Mouse (Mus musculus): ENCODE measurements around the gene Wrap53.
"Not testable (repeated sequence)": the region's sequence is repeated elsewhere in the genome, so short reads cannot be mapped to it uniquely, and the experiment has no call there.

Gene Wrap53

DNA sequence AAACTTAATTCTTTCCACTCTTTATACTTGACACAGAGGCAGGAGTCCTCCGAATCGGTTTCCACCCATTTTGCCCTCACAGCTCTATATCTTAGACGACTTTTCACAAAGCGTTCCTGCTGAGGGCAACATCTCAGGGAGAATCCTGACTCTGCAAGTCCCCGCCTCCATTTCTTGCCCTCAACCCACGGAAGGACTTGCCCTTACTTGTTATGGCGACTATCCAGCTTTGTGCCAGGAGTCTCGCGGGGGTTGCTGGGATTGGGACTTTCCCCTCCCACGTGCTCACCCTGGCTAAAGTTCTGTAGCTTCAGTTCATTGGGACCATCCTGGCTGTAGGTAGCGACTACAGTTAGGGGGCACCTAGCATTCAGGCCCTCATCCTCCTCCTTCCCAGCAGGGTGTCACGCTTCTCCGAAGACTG, at the start of gene Wrap53, which contains the start of gene Trp53:
TSS of gene Wrap53 (minus strand) at position 165 of the 424 bp plus-strand sequence.
TSS of gene Trp53 (plus strand) at position 269 of the 424 bp plus-strand sequence.
- peak; percentile 97 for DNase-seq (ENCODE audit: low read depth)

DNA sequence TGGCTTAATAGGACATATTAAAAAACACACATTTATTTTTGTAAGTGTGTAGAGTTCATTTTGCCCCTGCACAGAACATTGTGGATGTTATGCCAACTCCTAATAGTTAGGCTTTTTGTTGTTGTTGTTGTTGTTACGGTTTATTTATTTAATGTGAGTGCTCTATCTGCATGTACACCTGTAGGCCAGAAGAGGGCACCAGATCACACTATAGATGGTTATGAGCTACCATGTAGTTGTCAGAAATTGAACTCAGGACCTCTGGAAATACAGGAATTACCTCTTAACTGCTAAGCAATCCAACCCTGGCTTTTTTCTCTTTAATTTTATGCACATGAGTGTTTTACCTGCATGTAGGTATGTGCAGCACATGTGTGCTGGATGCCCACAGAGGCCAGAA, 49.7 kb upstream of the Wrap53 start:
- DNase-seq (ENCODE audit: low read depth): peak; percentile 69

DNA sequence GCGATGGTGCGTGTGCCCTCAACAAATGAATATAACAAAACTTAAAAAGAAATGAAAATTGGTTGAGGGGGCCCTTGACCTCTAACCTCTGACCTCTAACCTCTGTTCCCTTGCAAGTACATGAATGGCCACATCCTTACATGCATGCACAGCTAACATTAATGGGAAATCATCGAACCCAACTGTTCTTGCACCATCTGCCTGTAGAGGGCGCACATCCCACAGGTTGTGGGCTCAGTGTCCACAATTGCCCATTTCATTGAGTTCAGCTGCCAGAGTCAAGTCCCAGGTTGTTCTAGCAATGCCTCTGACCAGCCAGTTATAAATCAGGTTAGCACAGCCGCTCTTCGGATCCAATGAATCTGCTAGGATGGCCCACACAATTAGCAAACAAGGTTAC, 48.2 kb upstream of the Wrap53 start:
- peak; percentile 87 for DNase-seq (ENCODE audit: low read depth)

DNA sequence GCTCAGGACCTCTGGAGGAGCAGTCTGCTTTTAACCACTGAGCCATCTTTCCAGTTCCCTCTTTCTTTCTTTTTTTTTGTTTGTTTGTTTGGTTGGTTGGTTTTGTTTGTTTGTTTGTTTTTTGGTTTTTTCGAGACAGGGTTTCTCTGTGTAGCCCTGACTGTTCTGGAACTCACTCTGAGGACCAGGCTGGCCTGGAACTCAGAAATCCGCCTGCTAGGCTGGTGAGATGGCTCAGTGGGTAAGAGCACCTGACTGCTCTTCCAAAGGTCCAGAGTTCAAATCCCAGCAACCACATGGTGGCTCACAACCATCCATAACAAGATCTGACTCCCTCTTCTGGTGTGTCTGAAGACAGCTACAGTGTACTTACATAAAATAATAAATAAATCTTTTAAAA, 44.3 kb upstream of the Wrap53 start:
- not testable (repeated sequence) for DNase-seq (ENCODE audit: low read depth)

DNA sequence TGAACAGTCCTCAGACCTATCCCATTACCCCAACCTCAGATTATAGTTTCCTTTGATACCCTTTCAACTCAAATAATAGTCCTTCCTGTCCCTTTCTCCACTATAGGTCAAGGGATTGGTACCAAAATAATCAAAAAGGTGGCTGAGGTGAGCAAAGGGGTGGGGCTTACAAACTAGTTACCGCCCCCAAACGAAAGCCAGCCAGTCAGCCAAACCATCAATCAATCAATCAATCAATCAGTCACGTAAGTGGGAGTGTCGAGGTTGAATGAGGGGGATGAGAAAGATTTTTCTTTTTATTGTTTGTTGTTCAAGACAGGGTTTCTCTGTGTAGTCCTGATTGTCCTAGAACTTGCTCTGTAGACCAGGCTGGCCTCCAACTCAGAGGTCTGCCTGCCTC, 43.0 kb upstream of the Wrap53 start:
- no peak for DNase-seq (ENCODE audit: low read depth)

DNA sequence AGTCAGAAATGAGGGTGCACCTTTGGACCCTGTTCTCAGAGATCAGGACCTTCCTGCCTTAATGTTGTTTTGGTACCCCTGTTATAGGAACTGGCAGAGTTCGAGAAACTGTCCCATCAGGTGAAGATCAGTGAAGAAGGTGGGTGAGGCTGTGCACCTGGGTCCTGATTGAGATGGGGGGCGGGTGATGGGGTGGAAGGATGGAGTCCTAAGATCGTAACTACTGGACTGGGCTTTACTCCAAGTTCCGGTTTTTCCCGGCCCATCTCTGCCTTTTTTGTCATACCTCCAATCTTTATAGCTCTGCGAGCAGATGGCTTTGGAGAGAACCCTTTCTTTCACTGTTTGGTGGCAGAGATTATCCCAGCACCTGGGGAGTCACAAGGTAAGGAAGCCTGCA, 42.4 kb upstream of the Wrap53 start:
- DNase-seq (ENCODE audit: low read depth): no peak

DNA sequence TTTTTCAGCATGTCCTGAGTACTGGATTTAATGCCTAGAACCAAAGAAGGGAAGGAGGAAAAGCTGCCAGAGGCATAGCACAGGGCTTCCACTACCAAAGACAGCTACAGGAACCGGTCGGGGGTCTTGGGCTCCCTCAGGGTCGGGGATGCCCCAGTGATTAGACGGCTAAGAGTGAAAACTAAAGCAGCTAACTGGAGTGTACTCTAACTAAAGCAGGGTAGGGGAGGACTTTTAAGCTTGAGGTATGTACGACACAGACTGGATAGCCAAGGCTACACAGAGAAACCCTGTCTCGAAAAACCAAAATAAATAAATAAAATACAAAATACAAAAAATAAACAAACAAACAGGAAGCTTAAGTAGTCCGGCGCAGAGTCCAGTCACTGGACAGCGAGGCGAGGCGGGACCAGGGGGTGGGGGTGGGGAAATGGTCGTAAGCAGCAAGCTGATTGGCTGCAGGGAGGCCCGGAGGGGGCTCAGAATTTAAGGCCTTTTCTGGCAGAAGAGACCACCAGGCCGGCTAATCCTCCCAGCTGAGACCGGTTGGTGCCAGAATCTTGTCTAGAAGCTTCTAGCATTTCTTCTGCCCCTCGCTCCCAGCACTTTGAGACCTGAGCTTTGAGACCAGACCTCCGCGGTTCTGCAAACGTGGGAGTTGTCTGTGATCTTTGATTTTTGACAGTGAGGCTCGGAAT, 41.7 kb upstream of the Wrap53 start, which contains the start of gene Sat2:
TSS of gene Sat2 (plus strand) at position 454 of the 698 bp plus-strand sequence.
- DNase-seq (ENCODE audit: low read depth): no peak

DNA sequence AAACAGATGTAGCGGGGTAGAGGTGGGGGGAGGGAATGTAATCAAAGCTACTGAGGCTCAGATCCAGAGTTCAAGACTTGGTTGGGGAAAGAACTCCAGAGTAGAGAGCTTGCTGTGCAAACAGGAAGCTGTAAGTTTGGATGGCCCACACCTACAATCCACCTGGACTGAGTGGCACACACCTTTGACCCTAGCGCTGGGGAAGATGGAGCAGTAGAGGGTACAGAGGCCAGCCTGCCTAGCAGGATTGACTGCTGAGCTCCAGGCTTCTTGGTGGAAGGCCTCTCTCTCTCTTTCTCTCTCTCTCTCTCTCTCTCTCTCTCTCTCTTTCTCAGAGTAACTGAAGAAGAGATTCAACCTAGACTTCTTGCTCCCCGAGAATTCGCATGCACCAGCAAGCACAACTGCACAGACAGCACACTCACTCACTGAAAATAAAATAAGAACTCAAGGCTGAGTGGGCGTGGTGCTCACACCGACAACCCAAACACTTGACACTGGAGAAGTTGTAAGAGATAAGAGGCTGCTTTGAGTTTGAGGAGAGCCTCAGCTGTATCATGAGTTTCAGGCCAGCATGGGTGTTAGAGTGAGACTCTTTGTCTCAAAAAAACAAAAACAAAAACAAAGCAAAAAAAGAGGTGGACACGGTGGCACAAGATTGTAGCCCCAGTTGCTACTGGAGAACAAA, 40.5 kb upstream of the Wrap53 start:
- no peak for DNase-seq (ENCODE audit: low read depth)

DNA sequence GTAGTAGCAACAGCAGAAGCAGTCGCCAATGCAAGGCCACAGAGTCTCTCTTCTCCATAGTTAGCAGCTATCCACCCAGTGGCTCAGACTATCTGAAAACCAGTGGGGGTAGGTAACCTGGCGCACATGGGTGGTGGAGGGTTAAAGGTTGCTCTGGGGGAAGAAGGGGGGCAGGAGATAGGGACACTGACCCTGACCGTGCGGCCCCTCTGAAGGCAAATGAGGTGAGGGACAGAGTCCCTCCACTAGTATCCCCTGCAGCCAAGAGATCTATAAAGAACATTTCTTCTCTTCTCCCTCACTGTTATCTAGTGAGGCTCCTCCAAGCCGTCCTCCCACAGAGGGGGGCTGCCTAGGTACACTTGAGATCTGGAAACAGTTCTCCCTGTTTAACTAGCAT, 37.8 kb upstream of the Wrap53 start, which contains the start of gene Shbg:
TSS of gene Shbg (minus strand) at position 101 of the 400 bp plus-strand sequence.
- no peak for DNase-seq (ENCODE audit: low read depth)

DNA sequence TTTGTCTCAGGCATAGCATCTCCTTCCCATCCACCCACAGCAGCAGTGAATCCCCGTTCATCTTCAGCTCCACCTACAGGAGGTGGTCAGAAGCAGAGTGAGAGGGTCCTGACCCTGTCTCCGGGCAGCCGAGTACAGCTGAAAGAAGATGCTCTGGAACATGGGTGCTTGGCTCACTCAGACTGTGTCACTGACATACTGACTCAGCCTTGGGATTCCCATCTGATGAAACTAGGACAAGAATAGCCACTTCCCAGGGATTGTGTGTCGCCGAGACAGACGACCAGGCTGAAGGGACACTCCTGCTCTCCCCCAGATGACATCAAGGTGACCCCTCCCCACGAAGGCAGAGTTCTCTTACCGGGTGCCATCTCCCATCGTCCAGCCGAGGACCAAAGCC, 36.7 kb upstream of the Wrap53 start:
- DNase-seq (ENCODE audit: low read depth): no peak

DNA sequence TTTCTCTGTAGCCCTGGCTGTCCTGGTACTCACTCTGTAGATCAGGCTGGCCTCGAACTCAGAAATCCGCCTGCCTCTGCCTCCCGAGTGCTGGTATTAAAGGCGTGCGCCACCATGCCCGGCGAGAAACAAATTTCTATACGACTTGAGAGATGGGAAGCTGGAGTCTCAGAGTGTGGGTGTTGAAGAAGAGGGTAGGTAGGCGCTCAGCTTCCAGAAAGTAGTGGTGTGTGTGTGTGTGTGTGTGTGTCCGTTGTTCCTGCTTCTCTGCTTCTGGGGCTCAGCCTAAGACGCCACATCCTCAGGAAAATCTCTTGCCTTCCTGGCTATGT, 34.2 kb upstream of the Wrap53 start:
- not testable (repeated sequence) for DNase-seq (ENCODE audit: low read depth)

DNA sequence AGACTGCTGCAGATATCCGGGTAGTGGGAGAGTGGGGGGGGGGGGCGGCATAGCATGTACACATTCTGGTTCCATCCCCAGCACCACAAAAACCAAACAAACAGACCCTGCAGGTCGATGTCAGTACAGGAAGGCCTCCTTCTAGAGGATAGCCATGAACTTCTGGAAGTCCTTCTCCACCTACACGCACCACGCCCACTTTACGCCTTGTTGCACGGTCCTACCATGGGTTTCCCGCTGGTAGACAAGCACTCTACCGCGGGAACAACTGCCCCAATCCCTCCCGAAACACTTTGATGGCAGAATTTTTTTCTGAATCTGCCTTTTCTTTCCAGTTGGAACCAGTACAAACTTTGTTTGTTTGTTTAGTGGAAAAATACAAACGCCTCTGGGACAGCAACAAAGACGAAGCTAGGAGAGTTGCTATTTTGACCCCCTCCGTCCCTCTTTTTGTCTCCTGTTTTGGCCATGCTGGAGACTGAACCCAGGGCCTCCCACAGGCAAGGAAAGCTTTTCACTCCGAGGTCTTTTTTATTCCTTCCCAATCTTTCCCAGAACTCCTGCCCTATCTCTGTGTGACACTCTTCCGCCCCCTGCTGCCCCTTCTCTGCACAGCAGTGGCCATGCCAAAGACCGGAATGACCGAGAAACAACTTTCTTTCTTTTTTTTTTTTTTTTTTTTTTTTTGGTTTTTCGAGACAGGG, 33.6 kb upstream of the Wrap53 start:
- DNase-seq (ENCODE audit: low read depth): peak; percentile 48

DNA sequence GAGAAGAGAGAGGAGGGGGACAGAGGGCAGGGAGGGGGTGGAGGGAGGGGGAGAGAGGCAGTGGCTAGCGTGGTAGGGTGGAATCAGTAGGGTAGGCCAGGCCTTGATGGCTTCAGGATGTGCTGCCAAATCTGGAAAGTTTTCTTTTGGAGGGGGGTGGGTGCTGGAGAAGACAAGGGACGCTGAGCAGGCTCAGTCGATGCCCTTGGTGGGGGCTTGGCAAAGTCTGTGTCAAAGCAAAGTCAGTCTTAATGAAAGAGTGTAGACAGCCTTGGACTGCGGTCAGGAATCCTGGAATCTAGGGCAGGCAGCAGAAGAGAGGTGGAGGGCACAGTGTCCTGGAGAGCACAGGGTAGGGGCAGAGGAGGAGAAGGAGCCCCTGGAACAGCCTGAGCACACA, 30.8 kb upstream of the Wrap53 start:
- DNase-seq (ENCODE audit: low read depth): no peak

DNA sequence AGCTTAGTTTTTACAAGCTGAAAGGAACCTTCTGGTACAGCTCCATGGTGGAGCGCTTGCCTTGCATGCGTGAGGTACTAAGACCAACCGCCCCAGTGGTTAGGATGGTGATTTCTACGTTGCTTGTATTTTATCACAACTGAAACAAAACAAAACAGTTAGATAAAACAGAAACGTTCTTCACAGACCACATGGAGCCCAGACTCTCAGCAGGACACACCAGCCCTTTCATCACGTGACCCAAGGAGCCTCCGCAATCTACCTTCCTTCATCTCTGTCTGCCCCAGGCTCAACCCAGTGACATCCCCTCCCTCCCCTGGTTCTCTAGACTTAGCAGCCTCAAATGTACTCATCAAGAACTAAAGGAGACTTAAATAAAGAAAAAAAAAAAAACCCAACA, 29.4 kb upstream of the Wrap53 start:
- DNase-seq (ENCODE audit: low read depth): no peak

DNA sequence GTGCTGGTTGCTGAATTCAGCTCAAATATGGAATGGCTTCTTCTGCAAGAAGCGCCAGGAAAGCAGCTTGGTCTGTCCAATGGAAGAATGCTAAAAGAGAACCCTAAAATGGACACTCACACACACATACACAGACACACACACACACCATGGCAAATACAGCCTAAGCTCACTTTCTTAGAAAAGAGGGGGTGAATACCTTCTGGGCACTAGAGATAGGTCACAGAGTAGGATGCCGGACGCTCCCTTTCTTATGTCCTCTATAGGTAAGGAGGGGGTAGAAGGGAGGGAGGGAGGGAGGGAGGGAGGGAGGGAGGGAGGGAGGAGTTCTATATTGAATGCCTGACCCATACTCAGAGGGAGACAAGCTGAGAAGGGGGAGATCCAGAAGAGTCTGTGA, 28.5 kb upstream of the Wrap53 start:
- DNase-seq (ENCODE audit: low read depth): no peak

DNA sequence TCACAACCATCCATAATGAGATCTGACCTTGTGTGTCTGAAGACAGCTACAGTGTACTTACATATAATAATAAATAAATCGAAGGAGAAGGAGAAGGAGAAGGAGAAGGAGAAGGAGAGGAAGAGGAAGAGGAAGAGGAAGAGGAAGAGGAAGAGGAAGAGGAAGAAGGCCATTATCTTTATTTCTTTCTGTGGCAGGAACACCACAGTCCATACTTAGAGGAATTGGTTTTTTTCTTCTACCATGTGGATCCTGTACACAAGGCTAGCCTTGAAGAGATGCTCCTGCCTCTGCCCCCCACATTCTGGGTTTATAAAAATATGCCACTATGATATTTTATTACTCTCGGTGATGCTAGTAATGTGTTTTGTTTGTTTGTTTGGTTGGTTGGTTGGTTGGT, 26.8 kb upstream of the Wrap53 start:
- no peak for DNase-seq (ENCODE audit: low read depth)

DNA sequence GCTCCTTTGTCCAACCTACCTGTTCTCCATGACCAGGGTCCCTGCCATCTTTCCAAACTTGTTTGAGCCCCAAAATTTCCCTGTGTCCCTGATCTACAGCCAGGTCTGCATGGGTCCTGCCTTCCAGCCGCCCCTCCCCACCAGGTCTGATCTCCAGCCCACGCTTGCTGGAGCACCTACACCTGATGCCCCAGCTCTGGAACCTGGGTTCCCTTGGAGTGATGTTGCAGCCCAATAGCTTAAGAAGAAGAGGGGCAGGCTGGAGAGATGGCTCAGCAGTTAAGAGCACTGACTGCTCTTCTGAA, 26.4 kb upstream of the Wrap53 start:
- no peak for DNase-seq (ENCODE audit: low read depth)

DNA sequence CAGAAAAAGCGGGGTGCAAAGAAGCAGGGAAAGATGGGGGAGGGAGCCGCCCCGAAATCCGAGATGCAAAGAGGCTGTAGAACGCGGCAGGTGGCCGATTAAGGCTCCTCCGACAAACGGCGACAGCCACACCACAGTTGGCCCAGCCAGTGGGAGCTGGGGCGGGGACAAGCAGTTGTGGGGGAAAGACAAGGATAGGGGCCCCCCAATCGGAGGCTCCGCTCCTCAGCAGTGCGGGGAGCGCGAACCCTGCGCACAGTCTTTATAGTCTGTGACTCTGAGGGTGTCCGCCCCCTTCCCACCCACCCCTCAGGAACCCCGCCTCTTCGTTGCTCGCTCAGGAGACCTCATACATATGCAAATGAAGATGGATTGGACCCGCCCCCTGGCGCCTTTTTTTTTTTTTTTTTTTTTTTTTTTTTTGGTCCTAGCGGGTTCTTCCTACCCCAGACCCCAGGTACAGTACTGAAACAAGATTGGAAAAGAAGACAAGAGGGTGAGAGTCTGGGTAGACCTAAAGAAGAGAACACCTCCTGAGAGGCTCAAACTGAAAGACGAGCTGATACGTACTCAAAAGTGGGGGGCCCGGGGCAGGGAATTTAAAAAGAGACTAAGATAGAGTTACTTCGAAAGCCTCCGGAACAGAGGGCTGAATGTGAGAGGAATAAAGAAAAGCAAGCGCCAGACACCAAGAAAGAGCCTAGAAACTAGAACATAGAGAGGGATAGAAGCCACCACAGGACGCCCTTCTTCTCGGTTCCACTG, 25.9 kb upstream of the Wrap53 start, which contains the start of gene Atp1b2:
TSS of gene Atp1b2 (minus strand) at position 217 of the 765 bp plus-strand sequence.
- DNase-seq (ENCODE audit: low read depth): peak; percentile 85

DNA sequence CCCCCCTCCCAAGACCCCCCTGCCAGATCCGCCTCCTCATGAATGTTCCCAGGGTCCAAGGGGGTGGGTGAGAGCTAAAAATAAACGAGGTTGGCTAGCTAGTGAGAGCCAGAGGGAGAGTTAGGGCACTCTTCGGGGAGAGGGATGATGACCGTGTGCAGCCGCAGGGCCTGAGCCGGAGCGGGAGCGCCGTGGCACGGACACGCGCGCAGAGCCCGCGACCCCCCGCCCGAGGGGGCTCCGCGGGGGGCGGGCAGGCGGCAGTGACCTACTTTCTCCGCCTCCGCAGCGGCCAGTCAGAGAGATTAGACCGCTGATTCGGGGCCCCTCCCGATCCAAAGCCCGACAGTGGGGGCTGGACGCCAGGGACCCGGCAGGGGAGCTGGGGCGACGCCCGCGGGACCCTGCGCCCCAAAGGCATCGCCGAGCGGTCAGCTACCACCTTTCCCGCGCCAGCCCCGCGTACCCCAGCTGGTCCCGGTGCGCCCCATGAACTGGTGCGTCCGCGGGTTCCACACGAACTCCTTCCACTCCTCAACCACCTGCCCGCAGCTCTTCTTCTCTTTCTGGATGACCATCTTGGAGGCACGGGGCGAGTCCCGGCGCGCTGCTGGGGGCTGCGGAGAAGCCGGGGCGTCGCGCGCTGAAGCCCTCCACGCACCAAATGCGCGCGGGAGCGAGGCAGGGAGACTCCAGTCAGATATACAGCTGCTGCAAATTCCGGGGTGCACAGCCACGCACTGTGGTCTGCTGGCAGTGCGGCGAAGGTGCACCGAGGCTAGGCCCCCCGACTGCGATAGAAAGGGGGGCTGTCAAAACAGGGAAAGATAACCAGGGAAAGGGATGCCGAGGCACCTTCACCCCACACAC, 25.0 kb upstream of the Wrap53 start:
- DNase-seq (ENCODE audit: low read depth): no peak

DNA sequence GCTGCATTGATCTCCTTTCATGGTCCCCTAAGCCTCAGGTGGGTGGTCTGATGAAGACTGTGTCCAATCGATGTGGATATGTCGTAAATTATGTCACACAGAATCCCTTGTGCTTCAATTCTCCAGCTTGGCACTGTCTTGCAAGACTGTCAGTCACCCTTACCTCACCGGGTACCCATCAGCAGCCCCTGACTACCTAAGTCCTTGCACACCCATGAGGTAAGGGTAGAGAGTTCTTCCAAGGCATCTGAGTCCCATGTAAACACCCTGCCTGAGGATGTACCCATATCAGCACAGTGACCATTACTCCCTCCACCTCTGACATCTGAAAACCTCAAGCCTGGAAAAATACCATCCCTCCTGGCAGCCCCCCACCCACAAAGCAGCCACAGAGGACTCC, 24.3 kb upstream of the Wrap53 start:
- no peak for DNase-seq (ENCODE audit: low read depth)

DNA sequence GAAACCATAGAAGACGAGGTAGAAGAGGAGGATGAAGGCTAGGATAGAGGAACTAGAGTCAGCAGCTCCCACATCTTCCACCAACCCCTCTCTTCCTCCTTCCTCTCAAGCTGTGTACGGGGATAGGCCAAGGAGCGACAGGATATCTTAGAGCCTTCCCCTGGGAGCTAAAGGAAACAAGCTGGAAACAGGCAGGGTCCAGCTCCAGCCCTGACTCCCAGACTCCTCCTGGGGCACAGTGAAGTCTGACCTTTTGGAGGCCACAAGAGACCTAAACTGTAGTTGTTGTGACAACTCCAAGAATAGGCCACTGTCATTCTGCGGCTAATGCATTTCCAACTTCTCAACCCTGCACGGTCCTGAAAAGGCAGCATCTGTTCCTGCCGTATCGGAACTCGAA, 23.5 kb upstream of the Wrap53 start:
- no peak for DNase-seq (ENCODE audit: low read depth)
